Mouse (Mus musculus) ovary, postnatal 14 days (tissue): ENCODE measurements around the gene Tmem207.

Experiments
- DNase-seq: peaks from one replicate; pipeline ENCODE4 v3.0.0; 2022; ENCODE audit warnings: low spot score

Tmem207 gene

DNA sequence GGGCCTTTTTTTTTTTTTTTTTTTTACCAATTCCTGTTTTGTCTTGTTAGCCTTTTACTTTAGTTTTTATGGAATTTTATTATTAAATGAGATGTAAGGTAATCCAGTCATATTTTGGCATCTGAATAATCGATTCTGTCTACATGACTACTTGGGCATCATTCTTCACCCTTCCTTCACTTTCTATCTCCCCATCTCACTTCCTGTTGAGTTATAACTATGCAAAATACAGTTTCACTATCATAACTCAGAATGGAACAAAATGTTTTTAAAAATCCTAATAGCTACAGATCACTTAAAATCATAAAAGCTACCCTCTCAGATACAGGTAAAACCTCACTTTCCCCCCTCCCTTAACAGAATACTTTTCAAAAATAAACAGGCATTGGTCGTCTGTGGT lies 70.4 kb downstream of the Tmem207 start:
- DNase-seq = no peak

DNA sequence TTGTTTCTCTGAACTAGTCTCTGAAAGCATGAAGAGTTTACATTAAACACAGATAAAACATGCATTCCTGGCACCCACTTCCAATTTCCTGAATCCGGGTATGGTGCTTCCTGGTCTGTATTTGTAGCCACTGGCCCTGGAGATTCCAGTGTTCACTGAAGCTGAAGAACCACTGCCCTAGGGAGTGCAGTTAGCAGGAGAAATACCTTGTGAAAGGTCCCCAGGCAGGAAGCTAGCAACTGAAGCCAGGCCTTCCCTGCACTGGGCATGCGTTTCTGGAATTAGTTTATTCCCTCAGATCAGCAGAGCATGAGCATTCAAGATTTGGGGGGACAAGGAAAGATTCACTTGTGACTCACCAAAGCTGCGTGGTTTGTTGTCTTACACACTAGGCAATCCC lies 72.4 kb downstream of the Tmem207 start:
- DNase-seq = no peak
